Mouse (Mus musculus) lung, adult 2 months (tissue): ENCODE data around the gene Acad10.

Experiments used
- CTCF ChIP-seq: fragments of 200-500 bp; IDR thresholded peaks from 2 replicates; pipeline ENCODE4 v1.5.1; 2011; ENCODE audit warnings: mild to moderate bottlenecking, low read length, control low read depth; ENCODE audit not compliant: insufficient read depth
- POLR2A ChIP-seq: fragments of 200-500 bp; IDR thresholded peaks from 2 replicates; pipeline ENCODE4 v1.6.1; 2011; ENCODE audit warnings: low read depth, mild to moderate bottlenecking, control low read depth, low read length, borderline replicate concordance; ENCODE audit errors: extremely low read depth

GRCm38 (mm10) chr5:121682250-121682649, 21.9 kb upstream of the Acad10 start:
- no peak for TF ChIP-seq CTCF
- no peak for TF ChIP-seq POLR2A
